9 mouse cellular contexts compared by ENCODE assay signal in the genomic region with DNA sequence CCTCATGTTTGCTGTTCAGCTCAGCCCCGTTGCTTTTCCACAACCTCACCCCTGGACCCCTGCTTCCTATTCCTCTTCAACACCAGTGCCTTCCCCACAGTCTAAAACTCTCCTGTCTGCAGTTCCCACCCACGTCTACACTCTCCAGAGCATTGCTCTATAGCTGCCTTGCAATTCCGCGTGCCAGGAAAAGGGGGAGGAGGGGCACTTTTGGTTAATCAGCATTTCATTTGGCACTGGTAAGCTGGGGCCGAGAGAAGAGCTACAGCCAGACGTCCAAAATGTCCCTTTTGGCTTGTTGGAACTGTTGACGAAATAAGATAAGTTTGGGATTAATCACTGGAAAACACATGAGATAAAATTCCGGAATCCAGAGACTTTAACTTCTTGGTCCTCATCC.
DNase-seq lines count a peak whose midpoint lies in the region; ATAC-seq and TF ChIP-seq lines count a peak whose summit lies in the region.
"Had no signal": no experiment of that assay in that cellular context is flagged by ENCODE, and none has a peak within 500 bp of the region (broad histone marks: within the 10 kb centered on the region; RNA-seq: fewer than 3 reads in every experiment).

No protein-coding gene starts in this region.

- TF ChIP-seq POLR2A in heart, adult 2 months (IDR thresholded peaks at IDR 0.05; ENCODE audit: insufficient read depth, low read depth, low read length) = no peak

- no peak overlapping the region for H3K4me2 ChIP-seq in lung, postnatal 0 days (replicated peaks; ENCODE audit: low read depth, low read length)
- no peak overlapping the region for H3K4me2 ChIP-seq in liver, embryonic 12.5 days
- H3K4me2 ChIP-seq in hindbrain, embryonic 11.5 days (replicated peaks; ENCODE audit: low read depth, low read length) = no peak overlapping the region
- H3K4me2 ChIP-seq in forebrain, embryonic 11.5 days (ENCODE audit: low read depth, low read length, severe bottlenecking) = no peak overlapping the region

- H3K27ac ChIP-seq in layer of hippocampus, adult 2 months = peak overlapping the region; percentile 74
- no peak overlapping the region for H3K27ac ChIP-seq in heart, adult 2 months
- H3K27ac ChIP-seq in lung, postnatal 0 days (ENCODE audit: low read length) = no peak overlapping the region
- H3K27ac ChIP-seq in liver, embryonic 12.5 days = no peak overlapping the region
- no peak overlapping the region for H3K27ac ChIP-seq in hindbrain, embryonic 11.5 days (ENCODE audit: low read depth, low read length)
- H3K27ac ChIP-seq in forebrain, embryonic 11.5 days (ENCODE audit: low read depth, low read length) = no peak overlapping the region

- TF ChIP-seq EP300 in heart, adult 2 months (IDR thresholded peaks at IDR 0.05; ENCODE audit: insufficient read depth, low read depth, low read length) = no peak
- TF ChIP-seq EP300 in lung, postnatal 0 days (IDR thresholded peaks at IDR 0.05) = no peak

- no peak overlapping the region for H3K4me3 ChIP-seq in layer of hippocampus, adult 2 months
- no peak overlapping the region for H3K4me3 ChIP-seq in heart, adult 2 months
- no peak overlapping the region for H3K4me3 ChIP-seq in lung, postnatal 0 days (ENCODE audit: low read depth, low read length)
- H3K4me3 ChIP-seq in liver, embryonic 12.5 days = no peak overlapping the region
- no peak overlapping the region for H3K4me3 ChIP-seq in hindbrain, embryonic 11.5 days (ENCODE audit: low read depth, low read length)
- no peak overlapping the region for H3K4me3 ChIP-seq in forebrain, embryonic 11.5 days (ENCODE audit: low read depth, low read length)

- no peak for ATAC-seq in lung, postnatal 0 days
- no peak for ATAC-seq in liver, embryonic 12.5 days
- ATAC-seq in hindbrain, embryonic 11.5 days (ENCODE audit: low FRiP score) = no peak
- ATAC-seq in forebrain, embryonic 11.5 days (replicated peaks; ENCODE audit: low FRiP score) = no peak
- ATAC-seq: intestine, postnatal 0 days had no signal

- no peak for DNase-seq in layer of hippocampus, adult 2 months (ENCODE audit: low spot score in 2 of 2)
- DNase-seq in layer of hippocampus, postnatal 25 days (ENCODE audit: extremely low spot score in 1 of 2, low spot score in 1 of 2) = no peak
- DNase-seq in heart, adult 2 months = peak; percentile 52 to 77
- DNase-seq in heart, postnatal 25 days (ENCODE audit: low spot score) = peak; percentile 64
- peak; percentile 27 for DNase-seq in lung, postnatal 0 days (ENCODE audit: low spot score)
- no peak for DNase-seq in hindbrain, embryonic 11.5 days (ENCODE audit: low spot score)
- DNase-seq in forebrain, embryonic 11.5 days (ENCODE audit: low spot score) = no peak

- intact Hi-C loops in heart, adult 2 months (cut with DNase I) = no loop called here
- intact Hi-C loops in heart, postnatal 25 days (cut with DNase I) = no loop called here

- TF ChIP-seq CTCF in layer of hippocampus, adult 2 months (conservative IDR thresholded peaks at IDR 0.05) = no peak
- TF ChIP-seq CTCF in heart, adult 2 months (IDR thresholded peaks at IDR 0.05) = no peak
- TF ChIP-seq CTCF in lung, postnatal 0 days (IDR thresholded peaks at IDR 0.05) = no peak

- no peaks in the 10 kb centered on the region for H3K36me3 ChIP-seq in heart, adult 2 months (ENCODE audit: control insufficient read depth, insufficient read depth, low read length)
- H3K36me3 ChIP-seq in lung, postnatal 0 days (ENCODE audit: insufficient read depth, low read length) = no peaks in the 10 kb centered on the region
- H3K36me3 ChIP-seq in liver, embryonic 12.5 days = no peaks in the 10 kb centered on the region
- H3K36me3 ChIP-seq in hindbrain, embryonic 11.5 days (ENCODE audit: control insufficient read depth, insufficient read depth, low read length) = no peaks in the 10 kb centered on the region
- H3K36me3 ChIP-seq in forebrain, embryonic 11.5 days (ENCODE audit: control insufficient read depth, insufficient read depth, low read length) = no peaks in the 10 kb centered on the region

- 15% methylated on average over 8 of the region's 8 CpGs for WGBS in heart, adult 2 months
- 36% methylated on average over 8 of the region's 8 CpGs for WGBS in lung, postnatal 0 days
- 51% methylated on average over 8 of the region's 8 CpGs for WGBS in liver, embryonic 12.5 days (ENCODE audit: insufficient replicate concordance)
- 77% methylated on average over 8 of the region's 8 CpGs for WGBS in hindbrain, embryonic 11.5 days
- 71% methylated on average over 8 of the region's 8 CpGs for WGBS in forebrain, embryonic 11.5 days

- H3K9me3 ChIP-seq in lung, postnatal 0 days (ENCODE audit: low read length) = no peaks in the 10 kb centered on the region
- no peaks in the 10 kb centered on the region for H3K9me3 ChIP-seq in liver, embryonic 12.5 days (replicated peaks)
- H3K9me3 ChIP-seq in hindbrain, embryonic 11.5 days (ENCODE audit: control insufficient read depth, low read length) = no peaks in the 10 kb centered on the region
- no peaks in the 10 kb centered on the region for H3K9me3 ChIP-seq in forebrain, embryonic 11.5 days (ENCODE audit: control insufficient read depth, low read length)

- peaks cover 4% of the 10 kb centered on the region for H3K4me1 ChIP-seq in heart, adult 2 months (ENCODE audit: control insufficient read depth, insufficient read depth, low read length)
- H3K4me1 ChIP-seq in lung, postnatal 0 days (ENCODE audit: insufficient read depth, low read depth, low read length) = no peaks in the 10 kb centered on the region
- no peaks in the 10 kb centered on the region for H3K4me1 ChIP-seq in liver, embryonic 12.5 days
- H3K4me1 ChIP-seq in hindbrain, embryonic 11.5 days (replicated peaks; ENCODE audit: control insufficient read depth, insufficient read depth, low read length) = no peaks in the 10 kb centered on the region
- no peaks in the 10 kb centered on the region for H3K4me1 ChIP-seq in forebrain, embryonic 11.5 days (replicated peaks; ENCODE audit: control insufficient read depth, insufficient read depth, low read length)

- no peaks in the 10 kb centered on the region for H3K27me3 ChIP-seq in heart, adult 2 months (ENCODE audit: control insufficient read depth, insufficient read depth, low read length)
- 0 out of 2 replicates have a peak, but pooled peaks cover 3% of the 10 kb centered on the region for H3K27me3 ChIP-seq in lung, postnatal 0 days (replicated peaks; ENCODE audit: insufficient read depth, low read length)
- H3K27me3 ChIP-seq in liver, embryonic 12.5 days (replicated peaks) = no peaks in the 10 kb centered on the region
- no peaks in the 10 kb centered on the region for H3K27me3 ChIP-seq in hindbrain, embryonic 11.5 days (ENCODE audit: control insufficient read depth, insufficient read depth, low read length)
- H3K27me3 ChIP-seq in forebrain, embryonic 11.5 days (ENCODE audit: control insufficient read depth, insufficient read depth, low read length) = no peaks in the 10 kb centered on the region

- H3K9ac ChIP-seq in heart, adult 2 months (ENCODE audit: low read depth, low read length) = no peak overlapping the region
- H3K9ac ChIP-seq in lung, postnatal 0 days (replicated peaks; ENCODE audit: low read depth) = no peak overlapping the region
- no peak overlapping the region for H3K9ac ChIP-seq in liver, embryonic 12.5 days
- no peak overlapping the region for H3K9ac ChIP-seq in hindbrain, embryonic 11.5 days (ENCODE audit: low read depth, low read length)
- no peak overlapping the region for H3K9ac ChIP-seq in forebrain, embryonic 11.5 days (ENCODE audit: low read length)

- no peaks in the 10 kb centered on the region for H3K79me2 ChIP-seq in heart, adult 2 months (replicated peaks; ENCODE audit: control insufficient read depth, insufficient read depth, low read length)

Comparison
In these comparisons a context has a peak if more than half of its experiments do, and no peak if none do; other contexts are left out.
1. DNase-seq: peak in heart, adult 2 months (2 of 2), heart, postnatal 25 days (single experiment) and lung, postnatal 0 days (single experiment); none in layer of hippocampus, adult 2 months (0 of 2), layer of hippocampus, postnatal 25 days (0 of 2), hindbrain, embryonic 11.5 days (single experiment) and forebrain, embryonic 11.5 days (single experiment).